Mouse (Mus musculus): ENCODE results near the gene Ncoa7. TPM values are rescaled to one million over a fixed set of nuclear protein-coding genes. Genes with fewer than 3 reads are reported as not detected.

The Ncoa7 gene
- polyA plus RNA-seq, 1 experiment: 5.4 TPM

GRCm38 (mm10) chr10:30708039-30708438 is 95.1 kb downstream of the Ncoa7 start:
- Histone ChIP-seq H3K36me3 (ENCODE audit: control insufficient read depth, insufficient read depth, low read length) (no peaks in the 10 kb centered on the region), H3K4me1 (ENCODE audit: control insufficient read depth, insufficient read depth, low read length) (no peaks in the 10 kb centered on the region), H3K27me3 (ENCODE audit: control insufficient read depth, insufficient read depth, low read length) (no peaks in the 10 kb centered on the region), H3K4me3 (ENCODE audit: control insufficient read depth, low read depth, low read length) (no peak overlapping the region), H3K27ac (ENCODE audit: control insufficient read depth, insufficient read depth, low read depth, low read length) (no peak overlapping the region)
- TF ChIP-seq CTCF (IDR thresholded peaks at IDR 0.05; ENCODE audit: control insufficient read depth, insufficient read depth, insufficient replicate concordance, low read depth, low read length) (no peak), POLR2A (IDR thresholded peaks at IDR 0.05; ENCODE audit: control insufficient read depth, low read depth, low read length) (no peak)

GRCm38 (mm10) chr10:30702663-30703062 is 100.5 kb downstream of the Ncoa7 start:
- TF ChIP-seq POLR2A (IDR thresholded peaks at IDR 0.05; ENCODE audit: control insufficient read depth, low read depth, low read length) (no peak), CTCF (IDR thresholded peaks at IDR 0.05; ENCODE audit: control insufficient read depth, insufficient read depth, insufficient replicate concordance, low read depth, low read length) (no peak)
- Histone ChIP-seq H3K4me1 (ENCODE audit: control insufficient read depth, insufficient read depth, low read length) (no peaks in the 10 kb centered on the region), H3K36me3 (ENCODE audit: control insufficient read depth, insufficient read depth, low read length) (no peaks in the 10 kb centered on the region), H3K27ac (ENCODE audit: control insufficient read depth, insufficient read depth, low read depth, low read length) (no peak overlapping the region), H3K27me3 (ENCODE audit: control insufficient read depth, insufficient read depth, low read length) (no peaks in the 10 kb centered on the region), H3K4me3 (ENCODE audit: control insufficient read depth, low read depth, low read length) (no peak overlapping the region)

DNA sequence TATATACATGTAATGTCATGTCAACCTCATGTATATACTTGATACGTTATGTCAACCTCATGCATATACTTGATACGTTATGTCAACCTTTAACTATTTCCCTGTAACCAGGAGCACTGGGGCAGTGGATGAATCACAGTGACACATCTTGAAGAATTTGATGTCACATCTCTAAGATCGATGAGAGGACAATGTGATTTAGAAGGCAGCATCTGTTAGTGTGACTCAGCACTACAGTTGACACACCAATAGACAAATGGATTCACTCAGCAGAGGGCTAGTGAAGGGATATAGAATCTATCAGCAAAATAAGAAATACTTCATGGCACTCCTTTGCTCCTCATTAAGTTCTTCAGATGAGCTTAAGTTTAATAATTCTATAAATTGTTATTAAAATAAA is 116.3 kb downstream of the Ncoa7 start:
- H3K4me1 ChIP-seq (ENCODE audit: control insufficient read depth, insufficient read depth, low read length): no peaks in the 10 kb centered on the region
- TF ChIP-seq CTCF (IDR thresholded peaks at IDR 0.05; ENCODE audit: control insufficient read depth, insufficient read depth, insufficient replicate concordance, low read depth, low read length): no peak
- no peak for TF ChIP-seq POLR2A (IDR thresholded peaks at IDR 0.05; ENCODE audit: control insufficient read depth, low read depth, low read length)
- H3K36me3 ChIP-seq (ENCODE audit: control insufficient read depth, insufficient read depth, low read length): no peaks in the 10 kb centered on the region
- H3K4me3 ChIP-seq (ENCODE audit: control insufficient read depth, low read depth, low read length): no peak overlapping the region
- no peak overlapping the region for H3K27ac ChIP-seq (ENCODE audit: control insufficient read depth, insufficient read depth, low read depth, low read length)
- H3K27me3 ChIP-seq (ENCODE audit: control insufficient read depth, insufficient read depth, low read length): no peaks in the 10 kb centered on the region

DNA sequence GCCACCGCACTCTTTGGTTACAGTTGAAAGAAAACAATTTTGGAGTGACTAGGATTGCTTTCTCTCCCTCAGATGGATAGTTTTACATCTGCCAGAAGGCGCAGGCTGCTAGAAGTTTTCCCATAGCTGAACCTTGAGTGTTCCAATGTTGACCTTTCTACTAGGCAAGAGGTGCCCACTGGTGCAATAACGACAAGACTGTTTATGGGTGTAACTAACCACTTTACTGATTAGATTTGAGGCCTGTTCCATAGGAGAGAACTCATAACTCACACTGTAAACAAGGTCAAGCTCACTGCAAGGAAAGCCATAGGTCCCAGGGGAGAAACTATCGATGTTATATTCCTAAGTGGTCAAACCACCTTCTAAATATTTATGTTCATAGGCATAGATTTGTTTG is 119.7 kb downstream of the Ncoa7 start:
- TF ChIP-seq POLR2A (IDR thresholded peaks at IDR 0.05; ENCODE audit: control insufficient read depth, low read depth, low read length) (no peak), CTCF (IDR thresholded peaks at IDR 0.05; ENCODE audit: control insufficient read depth, insufficient read depth, insufficient replicate concordance, low read depth, low read length) (no peak)
- no peaks in the 10 kb centered on the region for H3K36me3 ChIP-seq (ENCODE audit: control insufficient read depth, insufficient read depth, low read length)
- H3K4me3 ChIP-seq (ENCODE audit: control insufficient read depth, low read depth, low read length): no peak overlapping the region
- H3K4me1 ChIP-seq (ENCODE audit: control insufficient read depth, insufficient read depth, low read length): no peaks in the 10 kb centered on the region
- no peaks in the 10 kb centered on the region for H3K27me3 ChIP-seq (ENCODE audit: control insufficient read depth, insufficient read depth, low read length)
- H3K27ac ChIP-seq (ENCODE audit: control insufficient read depth, insufficient read depth, low read depth, low read length): no peak overlapping the region

DNA sequence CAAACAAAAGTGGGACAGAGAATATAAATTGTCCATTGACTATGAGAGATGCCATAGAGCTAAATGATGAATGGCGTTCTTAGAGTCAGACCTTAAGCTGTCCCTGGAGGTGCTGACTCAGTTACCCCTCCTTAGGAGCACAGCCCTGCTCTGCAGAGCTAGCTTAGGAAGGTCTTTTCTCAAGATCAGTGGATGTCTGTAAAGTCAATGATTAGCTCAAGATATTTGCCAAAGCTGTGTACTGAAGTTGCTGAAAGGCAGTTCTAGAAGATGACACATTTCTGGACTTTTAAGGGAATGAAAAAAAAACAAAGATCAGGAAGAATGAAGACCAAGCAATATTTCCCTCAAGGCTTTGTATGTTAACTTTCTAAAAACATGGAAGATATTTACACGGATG is 123.4 kb downstream of the Ncoa7 start:
- no peaks in the 10 kb centered on the region for H3K4me1 ChIP-seq (ENCODE audit: control insufficient read depth, insufficient read depth, low read length)
- no peaks in the 10 kb centered on the region for H3K27me3 ChIP-seq (ENCODE audit: control insufficient read depth, insufficient read depth, low read length)
- no peak overlapping the region for H3K27ac ChIP-seq (ENCODE audit: control insufficient read depth, insufficient read depth, low read depth, low read length)
- no peaks in the 10 kb centered on the region for H3K36me3 ChIP-seq (ENCODE audit: control insufficient read depth, insufficient read depth, low read length)
- no peak for TF ChIP-seq CTCF (IDR thresholded peaks at IDR 0.05; ENCODE audit: control insufficient read depth, insufficient read depth, insufficient replicate concordance, low read depth, low read length)
- no peak for TF ChIP-seq POLR2A (IDR thresholded peaks at IDR 0.05; ENCODE audit: control insufficient read depth, low read depth, low read length)
- no peak overlapping the region for H3K4me3 ChIP-seq (ENCODE audit: control insufficient read depth, low read depth, low read length)

DNA sequence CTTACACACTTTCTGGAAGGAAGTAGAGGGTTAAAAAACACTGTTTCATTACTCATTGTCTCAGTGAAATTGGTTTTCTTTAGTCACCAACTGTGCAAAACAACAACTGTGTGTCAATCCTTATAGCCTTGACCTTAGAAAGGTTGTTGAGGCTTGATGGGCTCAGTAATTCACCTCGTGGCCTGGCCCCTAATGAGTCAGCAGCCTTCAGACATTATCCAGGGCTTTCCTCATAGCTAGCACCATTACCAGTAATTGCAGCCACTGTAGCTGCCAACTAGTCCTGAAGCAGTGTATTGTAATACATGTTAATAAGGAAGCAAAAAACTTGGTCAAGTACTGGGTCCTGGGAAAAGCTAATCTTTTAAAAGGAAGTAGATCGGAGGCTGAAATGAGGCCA is 125.1 kb downstream of the Ncoa7 start:
- no peak overlapping the region for H3K27ac ChIP-seq (ENCODE audit: control insufficient read depth, insufficient read depth, low read depth, low read length)
- no peak overlapping the region for H3K4me3 ChIP-seq (ENCODE audit: control insufficient read depth, low read depth, low read length)
- H3K27me3 ChIP-seq (ENCODE audit: control insufficient read depth, insufficient read depth, low read length): no peaks in the 10 kb centered on the region
- H3K36me3 ChIP-seq (ENCODE audit: control insufficient read depth, insufficient read depth, low read length): no peaks in the 10 kb centered on the region
- H3K4me1 ChIP-seq (ENCODE audit: control insufficient read depth, insufficient read depth, low read length): no peaks in the 10 kb centered on the region
- TF ChIP-seq POLR2A (IDR thresholded peaks at IDR 0.05; ENCODE audit: control insufficient read depth, low read depth, low read length) (no peak), CTCF (IDR thresholded peaks at IDR 0.05; ENCODE audit: control insufficient read depth, insufficient read depth, insufficient replicate concordance, low read depth, low read length) (no peak)

DNA sequence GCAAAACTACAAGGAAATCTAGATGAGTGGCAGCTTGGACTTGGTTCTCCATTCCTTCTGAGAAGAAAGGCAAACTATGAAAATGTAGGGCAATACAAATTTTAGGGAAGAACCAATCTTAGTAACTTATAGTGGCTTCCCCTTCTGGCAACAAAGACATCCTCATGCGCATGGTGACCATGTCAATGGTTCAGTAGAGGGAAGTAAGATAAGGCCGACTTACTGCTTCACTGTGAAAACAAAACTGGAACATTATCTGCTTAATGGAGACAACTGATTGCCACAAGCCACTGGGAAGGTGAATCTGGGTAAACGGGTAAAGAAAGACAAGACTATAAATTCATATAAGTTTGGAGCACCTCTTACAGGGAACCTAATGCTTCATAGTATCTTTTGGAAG is 128.3 kb downstream of the Ncoa7 start:
- Histone ChIP-seq H3K36me3 (ENCODE audit: control insufficient read depth, insufficient read depth, low read length) (no peaks in the 10 kb centered on the region), H3K27ac (ENCODE audit: control insufficient read depth, insufficient read depth, low read depth, low read length) (no peak overlapping the region), H3K4me1 (ENCODE audit: control insufficient read depth, insufficient read depth, low read length) (no peaks in the 10 kb centered on the region), H3K27me3 (ENCODE audit: control insufficient read depth, insufficient read depth, low read length) (no peaks in the 10 kb centered on the region), H3K4me3 (ENCODE audit: control insufficient read depth, low read depth, low read length) (no peak overlapping the region)
- no peak for TF ChIP-seq POLR2A (IDR thresholded peaks at IDR 0.05; ENCODE audit: control insufficient read depth, low read depth, low read length)
- TF ChIP-seq CTCF (IDR thresholded peaks at IDR 0.05; ENCODE audit: control insufficient read depth, insufficient read depth, insufficient replicate concordance, low read depth, low read length): no peak

GRCm38 (mm10) chr10:30666580-30666979 is 136.5 kb downstream of the Ncoa7 start:
- Histone ChIP-seq H3K4me3 (ENCODE audit: control insufficient read depth, low read depth, low read length) (no peak overlapping the region), H3K4me1 (ENCODE audit: control insufficient read depth, insufficient read depth, low read length) (no peaks in the 10 kb centered on the region), H3K36me3 (ENCODE audit: control insufficient read depth, insufficient read depth, low read length) (no peaks in the 10 kb centered on the region), H3K27ac (ENCODE audit: control insufficient read depth, insufficient read depth, low read depth, low read length) (no peak overlapping the region), H3K27me3 (ENCODE audit: control insufficient read depth, insufficient read depth, low read length) (no peaks in the 10 kb centered on the region)
- TF ChIP-seq POLR2A (IDR thresholded peaks at IDR 0.05; ENCODE audit: control insufficient read depth, low read depth, low read length) (no peak), CTCF (IDR thresholded peaks at IDR 0.05; ENCODE audit: control insufficient read depth, insufficient read depth, insufficient replicate concordance, low read depth, low read length) (no peak)

All from testis, adult 2 months (tissue).